Mouse (Mus musculus): Measurements from ENCODE around the gene Pea15a. TPM values are rescaled to one million over a fixed set of nuclear protein-coding genes. Genes with fewer than 3 reads are reported as not detected.

The Pea15a gene
- polyA plus RNA-seq, 1 experiment, result 572 TPM

- DNase-seq, result no peak
- no peak overlapping the region for H3K4me3 ChIP-seq (replicated peaks; ENCODE audit: insufficient read depth, low read depth, low read length)
- H3K4me1 ChIP-seq (ENCODE audit: control insufficient read depth, insufficient read depth, low read length), result peaks cover 14% of the 10 kb centered on the region
- no peak for TF ChIP-seq POLR2A (IDR thresholded peaks at IDR 0.05; ENCODE audit: borderline replicate concordance, insufficient read depth, low read length)
- no peak for TF ChIP-seq CTCF (IDR thresholded peaks at IDR 0.05; ENCODE audit: borderline replicate concordance, insufficient read depth, low read depth, low read length)
- H3K27ac ChIP-seq (ENCODE audit: insufficient read depth, low read length), result no peak overlapping the region
- H3K27me3 ChIP-seq (ENCODE audit: control insufficient read depth, insufficient read depth, low read length), result no peaks in the 10 kb centered on the region
- WGBS, result 25% methylated on average over 3 of the region's 3 CpGs
Measured at GRCm38 (mm10) chr1:172214748-172215147, 8.1 kb upstream of the Pea15a start.

DNA sequence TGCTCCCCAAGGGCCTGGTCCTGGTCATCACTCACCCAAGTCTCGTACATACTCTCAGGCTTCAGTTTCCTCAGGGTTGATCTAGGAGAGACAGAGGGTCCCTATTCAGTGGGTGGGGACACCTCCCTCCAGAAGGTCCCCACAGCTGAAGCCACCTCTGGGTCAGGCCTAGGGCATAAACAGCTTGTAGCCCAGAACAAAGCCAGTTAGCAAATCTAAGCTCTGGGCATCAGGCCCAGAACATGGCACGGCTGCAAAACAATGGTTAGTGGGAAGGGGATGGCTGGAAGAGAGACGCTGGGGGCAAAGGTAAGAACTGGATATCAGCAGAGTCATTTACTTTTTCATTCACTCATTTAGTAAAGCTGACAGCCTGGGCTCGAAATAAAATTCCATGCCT lies 7.2 kb upstream of the Pea15a start:
- Histone ChIP-seq H3K4me1 (ENCODE audit: control insufficient read depth, insufficient read depth, low read length) (peaks cover 13% of the 10 kb centered on the region; the same call in 1 of the 2 replicates), H3K27me3 (ENCODE audit: control insufficient read depth, insufficient read depth, low read length) (no peaks in the 10 kb centered on the region), H3K4me3 (replicated peaks; ENCODE audit: insufficient read depth, low read depth, low read length) (no peak overlapping the region), H3K27ac (ENCODE audit: insufficient read depth, low read length) (no peak overlapping the region)
- no peak for DNase-seq
- 55% methylated on average over 4 of the region's 4 CpGs for WGBS
- TF ChIP-seq CTCF (IDR thresholded peaks at IDR 0.05; ENCODE audit: borderline replicate concordance, insufficient read depth, low read depth, low read length) (no peak), POLR2A (IDR thresholded peaks at IDR 0.05; ENCODE audit: borderline replicate concordance, insufficient read depth, low read length) (no peak)

DNA sequence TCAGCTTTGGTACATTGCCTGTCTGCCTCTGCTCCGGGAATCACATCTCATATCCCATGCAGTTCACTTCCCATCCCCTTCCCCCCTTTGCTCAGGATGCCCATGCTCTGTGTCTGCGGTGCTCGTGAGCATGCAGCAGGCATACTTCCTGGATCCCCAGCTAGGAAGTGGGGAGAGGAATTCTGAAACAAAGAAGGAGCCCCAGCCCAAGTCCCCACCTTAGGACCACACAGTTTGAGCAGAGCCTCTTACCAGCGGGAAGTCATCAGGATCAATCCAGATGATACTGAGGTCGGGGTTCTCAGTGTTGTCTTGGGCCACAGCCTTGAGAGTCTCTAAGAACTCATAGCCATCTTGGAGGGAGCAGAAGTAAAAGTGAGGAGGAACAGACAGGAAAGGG lies 6.2 kb upstream of the Pea15a start:
- H3K4me3 ChIP-seq (replicated peaks; ENCODE audit: insufficient read depth, low read depth, low read length), result no peak overlapping the region
- H3K4me1 ChIP-seq (ENCODE audit: control insufficient read depth, insufficient read depth, low read length), result peaks cover 5% of the 10 kb centered on the region; the same call in 1 of the 2 replicates
- TF ChIP-seq POLR2A (IDR thresholded peaks at IDR 0.05; ENCODE audit: borderline replicate concordance, insufficient read depth, low read length) (no peak), CTCF (IDR thresholded peaks at IDR 0.05; ENCODE audit: borderline replicate concordance, insufficient read depth, low read depth, low read length) (no peak)
- H3K27me3 ChIP-seq (ENCODE audit: control insufficient read depth, insufficient read depth, low read length), result no peaks in the 10 kb centered on the region
- DNase-seq, result no peak
- H3K27ac ChIP-seq (ENCODE audit: insufficient read depth, low read length), result no peak overlapping the region
- WGBS, result 64% methylated on average over 5 of the region's 5 CpGs

GRCm38 (mm10) chr1:172207111-172207584 lies 544 bp upstream of the Pea15a start:
- Histone ChIP-seq H3K27me3 (ENCODE audit: control insufficient read depth, insufficient read depth, low read length) (no peaks in the 10 kb centered on the region), H3K4me1 (ENCODE audit: control insufficient read depth, insufficient read depth, low read length) (peaks cover 20% of the 10 kb centered on the region), H3K27ac (ENCODE audit: insufficient read depth, low read length) (peak overlapping the region; percentile 91), H3K4me3 (replicated peaks; ENCODE audit: insufficient read depth, low read depth, low read length) (peak overlapping the region; percentile 51)
- DNase-seq, result peak; percentile 44 to 56
- WGBS, result 11% methylated on average over 7 of the region's 7 CpGs
- no peak for TF ChIP-seq CTCF (IDR thresholded peaks at IDR 0.05; ENCODE audit: borderline replicate concordance, insufficient read depth, low read depth, low read length)
- no peak for TF ChIP-seq POLR2A (IDR thresholded peaks at IDR 0.05; ENCODE audit: borderline replicate concordance, insufficient read depth, low read length)

GRCm38 (mm10) chr1:172205741-172206087 lies 890 bp downstream of the Pea15a start:
- TF ChIP-seq POLR2A (IDR thresholded peaks at IDR 0.05; ENCODE audit: borderline replicate concordance, insufficient read depth, low read length), result no peak
- no peak for TF ChIP-seq CTCF (IDR thresholded peaks at IDR 0.05; ENCODE audit: borderline replicate concordance, insufficient read depth, low read depth, low read length)
- Histone ChIP-seq H3K4me3 (replicated peaks; ENCODE audit: insufficient read depth, low read depth, low read length) (peak overlapping the region; percentile 100), H3K27me3 (ENCODE audit: control insufficient read depth, insufficient read depth, low read length) (no peaks in the 10 kb centered on the region), H3K4me1 (ENCODE audit: control insufficient read depth, insufficient read depth, low read length) (peaks cover 31% of the 10 kb centered on the region), H3K27ac (ENCODE audit: insufficient read depth, low read length) (peak overlapping the region; percentile 100)
- DNase-seq, result peak in 1 of 2 experiments; percentile 56
- WGBS, result 0% methylated on average over 3 of the region's 3 CpGs

- peaks cover 37% of the 10 kb centered on the region for H3K4me1 ChIP-seq (ENCODE audit: control insufficient read depth, insufficient read depth, low read length)
- no peaks in the 10 kb centered on the region for H3K27me3 ChIP-seq (ENCODE audit: control insufficient read depth, insufficient read depth, low read length)
- under 1% methylated on average over 15 of the region's 15 CpGs for WGBS
- TF ChIP-seq POLR2A (IDR thresholded peaks at IDR 0.05; ENCODE audit: borderline replicate concordance, insufficient read depth, low read length) (no peak), CTCF (IDR thresholded peaks at IDR 0.05; ENCODE audit: borderline replicate concordance, insufficient read depth, low read depth, low read length) (no peak)
- peak overlapping the region; percentile 100 for H3K27ac ChIP-seq (ENCODE audit: insufficient read depth, low read length)
- peak; percentile 78 for DNase-seq
- H3K4me3 ChIP-seq (replicated peaks; ENCODE audit: insufficient read depth, low read depth, low read length), result peak overlapping the region; percentile 100
Measured at GRCm38 (mm10) chr1:172204814-172205740, 1.5 kb downstream of the Pea15a start.

DNA sequence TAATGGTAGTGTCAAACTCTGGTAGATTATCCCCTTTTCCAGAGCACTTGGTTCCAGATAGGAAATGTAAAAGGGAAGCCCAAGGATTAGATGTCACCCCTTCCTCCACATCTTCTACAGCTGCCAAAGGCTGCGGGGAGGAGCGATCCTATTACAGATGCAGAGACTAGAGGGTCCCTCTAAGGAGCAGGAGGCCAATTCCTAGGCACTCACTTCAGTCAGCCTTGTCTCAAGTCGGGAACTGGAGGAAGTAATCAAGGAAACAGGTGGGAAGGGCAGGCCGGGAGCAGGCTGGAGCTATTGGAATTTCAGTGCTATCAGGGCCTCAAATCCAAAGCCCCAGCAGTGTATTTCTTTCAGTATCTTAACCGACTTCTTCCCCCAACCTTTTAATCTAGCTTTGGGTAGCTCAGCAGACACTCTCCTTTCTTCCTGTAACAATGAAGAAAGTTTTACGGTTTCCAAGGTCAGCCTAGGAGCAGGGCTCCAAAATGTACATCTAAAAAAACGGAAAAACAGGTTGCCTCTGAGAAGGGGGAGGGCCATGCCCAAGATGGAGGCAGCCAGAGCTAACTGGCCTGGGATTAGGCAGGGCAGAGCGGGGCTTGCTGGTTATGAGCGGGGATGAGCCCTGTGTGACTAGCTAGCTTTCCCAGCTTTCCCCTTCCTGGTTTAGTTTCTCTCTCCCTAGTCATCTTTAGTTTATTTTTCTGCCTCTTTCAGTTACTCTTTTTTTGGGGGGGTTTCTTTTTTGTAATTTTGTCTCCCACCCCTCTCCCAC lies 2.4 kb downstream of the Pea15a start:
- Histone ChIP-seq H3K27me3 (ENCODE audit: control insufficient read depth, insufficient read depth, low read length) (no peaks in the 10 kb centered on the region), H3K27ac (ENCODE audit: insufficient read depth, low read length) (peak overlapping the region; percentile 100), H3K4me1 (ENCODE audit: control insufficient read depth, insufficient read depth, low read length) (peaks cover 46% of the 10 kb centered on the region), H3K4me3 (replicated peaks; ENCODE audit: insufficient read depth, low read depth, low read length) (peak overlapping the region; percentile 100)
- TF ChIP-seq POLR2A (IDR thresholded peaks at IDR 0.05; ENCODE audit: borderline replicate concordance, insufficient read depth, low read length), result no peak
- no peak for TF ChIP-seq CTCF (IDR thresholded peaks at IDR 0.05; ENCODE audit: borderline replicate concordance, insufficient read depth, low read depth, low read length)
- peak; percentile 53 to 56 for DNase-seq
- WGBS, result 4% methylated on average over 9 of the region's 9 CpGs
